Mouse (Mus musculus): ENCODE data around the gene Olfr1489. TPM values are rescaled to one million over a fixed set of nuclear protein-coding genes. Genes with fewer than 3 reads are reported as not detected.
"Not testable (repeated sequence)": the region's sequence is repeated elsewhere in the genome, so short reads cannot be mapped to it uniquely, and the experiment has no call there.

Olfr1489 gene
- polyA plus RNA-seq (2015; fragmentation: Nextera tagmentation; extraction: Ambion mirVana): not detected in 2 replicates

GRCm38 (mm10) chr19:13631321-13631720, at the start of gene Olfr1489:
Olfr1489 (plus strand) TSS chr19:13631621.
- H3K36me3 ChIP-seq: no peaks in the 10 kb centered on the region
- no peak within 1 kb of the TSS for H3K4me3 ChIP-seq
- no peak within 1 kb of the TSS for H3K4me2 ChIP-seq
- no peak for ATAC-seq (ENCODE audit: extremely low read depth, insufficient number of reproducible peaks, low FRiP score, low TSS enrichment)
- WGBS: 61% methylated on average over 1 of the region's 1 CpGs
- H3K9ac ChIP-seq: no peak within 1 kb of the TSS
- H3K9me3 ChIP-seq: peaks cover 9% of the 10 kb centered on the region; the same call in 1 of the 2 replicates
- H3K27me3 ChIP-seq (replicated peaks): no peaks in the 10 kb centered on the region
- H3K27ac ChIP-seq (replicated peaks): no peak within 1 kb of the TSS
- H3K4me1 ChIP-seq: no peaks in the 10 kb centered on the region

GRCm38 (mm10) chr19:13583211-13583610, 48.2 kb upstream of the Olfr1489 start, which contains the start of gene Olfr1484:
Olfr1484 (plus strand) TSS chr19:13583511.
- 76% methylated on average over 1 of the region's 1 CpGs for WGBS
- Histone ChIP-seq H3K27ac (replicated peaks) (no peak within 1 kb of the TSS), H3K9ac (no peak within 1 kb of the TSS), H3K27me3 (replicated peaks) (no peaks in the 10 kb centered on the region), H3K36me3 (no peaks in the 10 kb centered on the region), H3K4me3 (no peak within 1 kb of the TSS), H3K9me3 (peaks cover 3% of the 10 kb centered on the region; the same call in 1 of the 2 replicates), H3K4me1 (no peaks in the 10 kb centered on the region), H3K4me2 (no peak within 1 kb of the TSS)
- ATAC-seq (ENCODE audit: extremely low read depth, insufficient number of reproducible peaks, low FRiP score, low TSS enrichment): no peak

- not testable (repeated sequence) for H3K4me1 ChIP-seq; H3K4me2 ChIP-seq; H3K27me3 ChIP-seq (replicated peaks); H3K9ac ChIP-seq; H3K4me3 ChIP-seq; H3K27ac ChIP-seq (replicated peaks); ATAC-seq (ENCODE audit: extremely low read depth, insufficient number of reproducible peaks, low FRiP score, low TSS enrichment); H3K36me3 ChIP-seq
- H3K9me3 ChIP-seq: peaks cover 26% of the 10 kb centered on the region
- WGBS: 80% methylated on average over 2 of the region's 2 CpGs
These were observed 14.3 kb upstream of the Olfr1489 start, which contains the start of gene Olfr1487 for GRCm38 (mm10) chr19:13617075-13617474. Olfr1487 (plus strand) TSS chr19:13617375.

- Histone ChIP-seq H3K9ac (no peak within 1 kb of the TSS), H3K4me3 (no peak within 1 kb of the TSS), H3K4me1 (no peaks in the 10 kb centered on the region), H3K9me3 (peaks cover 18% of the 10 kb centered on the region), H3K27ac (replicated peaks) (no peak within 1 kb of the TSS), H3K4me2 (no peak within 1 kb of the TSS), H3K36me3 (no peaks in the 10 kb centered on the region), H3K27me3 (replicated peaks) (no peaks in the 10 kb centered on the region)
- no peak for ATAC-seq (ENCODE audit: extremely low read depth, insufficient number of reproducible peaks, low FRiP score, low TSS enrichment)
- WGBS: 64% methylated on average over 1 of the region's 1 CpGs
These were observed 19.4 kb downstream of the Olfr1489 start, which contains the start of gene Olfr1490 for GRCm38 (mm10) chr19:13650791-13651190. Olfr1490 (plus strand) TSS chr19:13651091.

Small RNA genes lying within 50 kb of the gene (microRNA-seq; reads per million reads assigned to microRNA genes)
- gene Gm22323 (not detected), gene Gm23931 (not detected)

Other genes starting within 250 kb of the Olfr1489 start
- not detected in 2 replicates for gene Olfr1469, start 223.8 kb upstream of the Olfr1489 start, polyA plus RNA-seq (2015; fragmentation: Nextera tagmentation; extraction: Ambion mirVana)
- not detected in 2 replicates for gene Olfr1471, start 188.2 kb upstream of the Olfr1489 start, polyA plus RNA-seq (2015; fragmentation: Nextera tagmentation; extraction: Ambion mirVana)
- not detected in 2 replicates for gene Olfr1472, start 175.5 kb upstream of the Olfr1489 start, polyA plus RNA-seq (2015; fragmentation: Nextera tagmentation; extraction: Ambion mirVana)
- gene Olfr1474, start 162.1 kb upstream of the Olfr1489 start, polyA plus RNA-seq (2015; fragmentation: Nextera tagmentation; extraction: Ambion mirVana): not detected in 2 replicates
- gene Olfr1475, start 151.4 kb upstream of the Olfr1489 start, polyA plus RNA-seq (2015; fragmentation: Nextera tagmentation; extraction: Ambion mirVana): not detected in 2 replicates
- not detected in 2 replicates for gene Olfr1477, start 131.1 kb upstream of the Olfr1489 start, polyA plus RNA-seq (2015; fragmentation: Nextera tagmentation; extraction: Ambion mirVana)
- not detected in 2 replicates for gene Olfr1480, start 103.7 kb upstream of the Olfr1489 start, polyA plus RNA-seq (2015; fragmentation: Nextera tagmentation; extraction: Ambion mirVana)
- not detected in 2 replicates for gene Olfr1484, start 48.1 kb upstream of the Olfr1489 start, polyA plus RNA-seq (2015; fragmentation: Nextera tagmentation; extraction: Ambion mirVana)
- gene Olfr1487, start 14.2 kb upstream of the Olfr1489 start, polyA plus RNA-seq (2015; fragmentation: Nextera tagmentation; extraction: Ambion mirVana): not detected in 2 replicates
- not detected in 2 replicates for gene Olfr1490, start 19.5 kb downstream of the Olfr1489 start, polyA plus RNA-seq (2015; fragmentation: Nextera tagmentation; extraction: Ambion mirVana)
- gene Olfr1491, start 65.6 kb downstream of the Olfr1489 start, polyA plus RNA-seq (2015; fragmentation: Nextera tagmentation; extraction: Ambion mirVana): not detected in 2 replicates
- gene Olfr1493-ps1, start 91.7 kb downstream of the Olfr1489 start, polyA plus RNA-seq (2015; fragmentation: Nextera tagmentation; extraction: Ambion mirVana): not detected in 2 replicates
- gene Olfr1494, start 108.1 kb downstream of the Olfr1489 start, polyA plus RNA-seq (2015; fragmentation: Nextera tagmentation; extraction: Ambion mirVana): not detected in 2 replicates
- gene Olfr1495, start 133.0 kb downstream of the Olfr1489 start, polyA plus RNA-seq (2015; fragmentation: Nextera tagmentation; extraction: Ambion mirVana): not detected in 2 replicates
- not detected in 2 replicates for gene Olfr1496, start 146.3 kb downstream of the Olfr1489 start, polyA plus RNA-seq (2015; fragmentation: Nextera tagmentation; extraction: Ambion mirVana)
- not detected in 2 replicates for gene Olfr1497, start 166.6 kb downstream of the Olfr1489 start, polyA plus RNA-seq (2015; fragmentation: Nextera tagmentation; extraction: Ambion mirVana)
- not detected in 2 replicates for gene Olfr1499, start 187.8 kb downstream of the Olfr1489 start, polyA plus RNA-seq (2015; fragmentation: Nextera tagmentation; extraction: Ambion mirVana)
- gene Olfr1500, start 198.9 kb downstream of the Olfr1489 start, polyA plus RNA-seq (2015; fragmentation: Nextera tagmentation; extraction: Ambion mirVana): not detected in 2 replicates
- not detected in 2 replicates for gene Olfr1501, start 219.1 kb downstream of the Olfr1489 start, polyA plus RNA-seq (2015; fragmentation: Nextera tagmentation; extraction: Ambion mirVana)
- not detected in 2 replicates for gene Olfr1502, start 230.2 kb downstream of the Olfr1489 start, polyA plus RNA-seq (2015; fragmentation: Nextera tagmentation; extraction: Ambion mirVana)